Mouse (Mus musculus) heart, embryonic 12.5 days (tissue): Measurements from ENCODE around the gene Rbpms2. TPM values are rescaled to one million over a fixed set of nuclear protein-coding genes. Genes with fewer than 3 reads are reported as not detected.
"Not testable (repeated sequence)": the region's sequence is repeated elsewhere in the genome, so short reads cannot be mapped to it uniquely, and the experiment has no call there.

ENCODE experiments used
- ATAC-seq: fragments of 200-750 bp; cut with Nextera tagmentation; 2 replicates; pipeline ENCODE4 v1.8.0; 2017; ENCODE audit warnings: moderate TSS enrichment, moderate library complexity; ENCODE audit not compliant: insufficient number of reproducible peaks, low FRiP score
- H3K27ac ChIP-seq: fragments of 300-500 bp; sonication (generic); 2 replicates; pipeline ENCODE4 v1.5.1; 2016; ENCODE audit warnings: mild to moderate bottlenecking, moderate library complexity; ENCODE audit not compliant: poor library complexity, severe bottlenecking
- H3K27me3 ChIP-seq: fragments of 300-500 bp; sonication (generic); replicated peaks from 2 replicates; pipeline ENCODE4 v1.6.1; 2016; ENCODE audit warnings: mild to moderate bottlenecking, moderate library complexity
- H3K36me3 ChIP-seq: fragments of 300-500 bp; sonication (generic); 2 replicates; pipeline ENCODE4 v1.6.1; 2016; ENCODE audit warnings: mild to moderate bottlenecking, moderate library complexity
- H3K4me1 ChIP-seq: fragments of 300-500 bp; sonication (generic); replicated peaks from 2 replicates; pipeline ENCODE4 v1.6.1; 2016; ENCODE audit warnings: mild to moderate bottlenecking
- H3K4me2 ChIP-seq: fragments of 300-500 bp; sonication (generic); 2 replicates; pipeline ENCODE4 v1.6.1; 2016; ENCODE audit warnings: mild to moderate bottlenecking, moderate library complexity
- H3K4me3 ChIP-seq: fragments of 300-500 bp; sonication (generic); 2 replicates; pipeline ENCODE4 v1.5.1; 2016; ENCODE audit warnings: mild to moderate bottlenecking
- H3K9ac ChIP-seq: fragments of 300-500 bp; sonication (generic); 2 replicates; pipeline ENCODE4 v1.6.1; 2016; ENCODE audit warnings: mild to moderate bottlenecking, moderate library complexity
- H3K9me3 ChIP-seq: fragments of 300-500 bp; sonication (generic); replicated peaks from 2 replicates; pipeline ENCODE4 v1.6.1; 2016; ENCODE audit warnings: mild to moderate bottlenecking, moderate library complexity
- WGBS: fragments of 180-500 bp; shearing (Covaris S2); methylation state at CpG from one replicate; pipeline ENCODE4 v1.1.7; 2016; 5-methylcytosine and 5-hydroxymethylcytosine counted together
- polyA plus RNA-seq: library from polyadenylated mRNA; unstranded; fragments of >200 nt; fragmentation: Nextera tagmentation; extraction: Ambion mirVana; gene quantifications from 2 replicates; pipeline ENCODE4 v1.2.1, GENCODE M21; 2016

The Rbpms2 gene
- polyA plus RNA-seq, 1 experiment from 2014 or later: 132 TPM

DNA sequence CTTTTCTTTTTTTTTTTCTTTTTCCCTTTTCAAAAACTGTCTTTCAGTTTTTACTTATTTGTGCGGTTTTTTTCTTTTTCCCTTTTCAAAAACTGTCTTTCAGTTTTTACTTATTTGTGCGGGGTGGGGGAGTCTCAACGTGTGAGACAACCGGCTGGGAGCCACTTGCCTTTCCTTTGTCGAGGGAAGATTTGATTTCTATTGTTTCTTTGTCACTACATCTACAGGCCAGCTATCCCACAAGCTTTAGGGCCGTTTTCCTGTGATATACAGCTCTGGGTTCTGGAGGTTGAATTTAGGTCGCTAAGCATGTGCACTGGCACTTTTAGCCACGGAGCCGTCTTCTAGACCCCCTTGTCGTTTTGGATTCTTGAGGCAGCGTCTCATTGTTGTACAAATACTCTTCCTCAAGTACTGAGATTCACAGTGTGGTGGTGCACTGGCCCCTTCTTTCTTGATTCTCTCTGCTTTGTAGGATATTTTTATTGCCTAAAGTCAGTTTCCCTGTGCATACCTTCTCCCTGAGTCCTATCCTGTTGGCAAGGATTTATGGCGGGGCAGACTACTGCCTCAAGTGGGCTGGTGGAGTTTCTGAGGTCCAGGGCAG, 12.1 kb downstream of the Rbpms2 start:
- peak overlapping the region; percentile 26; the same call in 1 of the 2 replicates for H3K9ac ChIP-seq
- ATAC-seq: no peak
- H3K27me3 ChIP-seq: no peaks in the 10 kb centered on the region
- peak overlapping the region; percentile 63 for H3K27ac ChIP-seq
- 15% methylated on average over 12 of the region's 12 CpGs for WGBS
- H3K4me1 ChIP-seq: peaks cover 78% of the 10 kb centered on the region
- no peaks in the 10 kb centered on the region for H3K36me3 ChIP-seq
- peak overlapping the region; percentile 54 for H3K4me2 ChIP-seq
- H3K9me3 ChIP-seq: no peaks in the 10 kb centered on the region
- H3K4me3 ChIP-seq: no peak overlapping the region

DNA sequence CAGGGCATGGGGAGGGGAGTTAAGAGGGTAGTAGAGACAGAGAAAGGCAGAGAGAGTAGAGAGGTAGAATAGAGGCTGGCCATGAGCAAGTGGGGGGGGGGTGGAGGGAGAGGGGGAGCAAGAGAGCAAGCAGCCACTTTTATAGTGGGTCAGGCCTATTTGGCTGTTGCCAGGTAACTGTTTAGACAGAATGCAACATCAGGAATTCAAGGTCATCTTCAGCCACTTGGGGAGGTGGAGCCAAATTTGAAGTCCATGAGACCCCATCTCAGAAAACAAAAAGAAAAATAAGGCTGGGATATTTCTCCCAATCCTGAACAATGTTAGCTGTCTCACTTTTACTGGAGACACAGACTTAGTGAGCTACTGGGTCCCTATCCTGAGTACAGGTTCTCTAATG, 13.1 kb downstream of the Rbpms2 start:
- no peak for ATAC-seq
- Histone ChIP-seq H3K4me3 (no peak overlapping the region), H3K27ac (0 out of 2 replicates have a peak overlapping the region, but pooled peaks have one; percentile 45), H3K4me2 (no peak overlapping the region), H3K9me3 (no peaks in the 10 kb centered on the region), H3K4me1 (peaks cover 82% of the 10 kb centered on the region), H3K9ac (no peak overlapping the region), H3K36me3 (no peaks in the 10 kb centered on the region), H3K27me3 (no peaks in the 10 kb centered on the region)

DNA sequence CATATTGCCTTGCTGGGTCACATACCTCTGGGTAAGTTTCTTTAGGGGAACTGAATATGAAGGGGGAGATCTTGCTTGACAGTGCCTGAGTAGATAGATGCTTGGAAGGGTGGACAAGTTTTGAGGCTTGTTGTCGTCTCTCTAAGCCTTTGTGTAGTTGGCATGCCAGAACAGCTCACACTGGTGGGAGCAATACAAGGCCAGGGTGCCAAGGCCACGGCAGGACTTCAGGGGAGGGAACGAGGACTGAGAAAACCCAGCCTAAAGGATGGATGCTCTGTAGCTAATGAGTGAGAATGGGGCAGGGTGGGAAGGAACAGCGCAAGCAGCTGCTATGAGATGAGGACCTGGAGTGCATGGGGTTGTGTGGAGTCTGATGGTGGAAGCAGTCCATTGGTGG, 15.5 kb downstream of the Rbpms2 start:
- peak overlapping the region; percentile 95 for H3K27ac ChIP-seq
- H3K9ac ChIP-seq: peak overlapping the region; percentile 26; the same call in 1 of the 2 replicates
- 0 out of 2 replicates have a peak overlapping the region, but pooled peaks have one; percentile 2 for H3K4me2 ChIP-seq
- no peak for ATAC-seq
- H3K36me3 ChIP-seq: no peaks in the 10 kb centered on the region
- peaks cover 81% of the 10 kb centered on the region for H3K4me1 ChIP-seq
- WGBS: 72% methylated on average over 4 of the region's 4 CpGs
- H3K9me3 ChIP-seq: no peaks in the 10 kb centered on the region
- no peaks in the 10 kb centered on the region for H3K27me3 ChIP-seq
- no peak overlapping the region for H3K4me3 ChIP-seq

DNA sequence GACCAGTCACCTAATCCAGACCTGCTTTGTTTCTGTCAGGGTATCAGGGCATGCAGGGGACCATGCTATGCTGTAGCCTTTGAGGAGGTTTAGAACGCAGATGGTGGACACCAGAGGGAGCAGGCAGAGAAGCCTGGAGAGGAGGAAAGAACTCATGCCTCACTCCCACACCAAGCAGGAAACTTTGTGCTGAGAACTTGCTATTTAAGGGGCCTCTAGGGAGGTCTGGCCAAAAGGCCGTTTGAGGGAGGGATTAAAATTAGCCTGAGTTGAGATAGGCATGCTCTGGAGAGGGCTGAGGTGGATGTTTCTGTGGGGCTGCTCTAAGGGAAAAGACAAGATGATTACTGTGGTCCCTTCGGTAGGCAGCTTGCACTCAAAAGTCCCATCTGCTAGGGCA, 16.5 kb downstream of the Rbpms2 start:
- no peak overlapping the region for H3K4me3 ChIP-seq
- peak overlapping the region; percentile 95 for H3K27ac ChIP-seq
- H3K9me3 ChIP-seq: no peaks in the 10 kb centered on the region
- H3K27me3 ChIP-seq: no peaks in the 10 kb centered on the region
- H3K4me2 ChIP-seq: peak overlapping the region; percentile 51
- WGBS: 7% methylated on average over 3 of the region's 3 CpGs
- no peaks in the 10 kb centered on the region for H3K36me3 ChIP-seq
- peaks cover 81% of the 10 kb centered on the region for H3K4me1 ChIP-seq
- H3K9ac ChIP-seq: peak overlapping the region; percentile 35
- peak; percentile 48 for ATAC-seq

DNA sequence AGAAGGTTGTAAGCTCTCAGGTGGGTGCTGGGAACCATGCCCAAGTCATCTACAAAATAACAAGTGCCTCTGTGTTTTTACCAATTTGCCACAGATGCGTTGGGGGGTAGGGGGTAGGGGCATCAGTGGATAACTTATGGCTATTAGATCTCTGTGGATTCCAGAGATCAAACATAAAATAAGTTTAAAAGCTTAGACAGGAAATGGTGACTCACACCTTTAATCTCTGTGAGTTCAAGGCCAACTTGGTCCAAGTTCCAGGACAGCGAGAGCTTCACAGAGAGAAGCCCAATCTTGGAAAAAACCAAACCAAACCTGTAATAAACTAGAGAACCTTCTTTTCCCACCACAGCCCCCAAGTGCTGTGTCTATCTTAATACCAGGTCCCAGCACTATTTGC, 17.3 kb downstream of the Rbpms2 start:
- Histone ChIP-seq H3K4me3 (no peak overlapping the region), H3K4me1 (peaks cover 77% of the 10 kb centered on the region), H3K27ac (peak overlapping the region; percentile 95; the same call in 1 of the 2 replicates), H3K27me3 (no peaks in the 10 kb centered on the region), H3K9me3 (no peaks in the 10 kb centered on the region), H3K4me2 (no peak overlapping the region), H3K9ac (no peak overlapping the region), H3K36me3 (no peaks in the 10 kb centered on the region)
- ATAC-seq: no peak
- 87% methylated on average over 2 of the region's 2 CpGs for WGBS

DNA sequence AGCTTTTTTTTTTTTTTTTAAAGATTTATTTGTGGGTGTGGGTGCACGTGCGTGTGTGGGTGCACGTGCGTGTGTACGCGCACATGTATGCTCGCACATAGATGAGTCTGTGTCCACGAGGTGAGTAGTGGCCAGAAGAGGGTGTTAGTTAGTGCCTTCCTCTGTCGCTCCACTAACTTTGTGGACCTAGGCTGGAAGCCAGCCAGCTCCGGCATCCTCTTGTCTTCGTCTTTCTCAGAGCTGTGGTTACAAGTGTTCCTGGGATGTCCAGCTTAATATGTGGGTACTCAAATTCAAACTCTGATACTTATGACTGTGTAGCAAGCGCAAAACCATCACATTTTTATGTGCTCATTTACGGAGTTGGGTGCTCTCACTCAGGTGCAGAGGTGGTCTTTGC, 19.3 kb downstream of the Rbpms2 start:
- Histone ChIP-seq H3K9ac (no peak overlapping the region), H3K27me3 (no peaks in the 10 kb centered on the region), H3K36me3 (no peaks in the 10 kb centered on the region), H3K4me3 (no peak overlapping the region), H3K4me1 (peaks cover 66% of the 10 kb centered on the region), H3K9me3 (no peaks in the 10 kb centered on the region), H3K27ac (peak overlapping the region; percentile 35; the same call in 1 of the 2 replicates), H3K4me2 (no peak overlapping the region)
- 80% methylated on average over 13 of the region's 13 CpGs for whole genome bisulfite sequencing
- no peak for ATAC-seq

DNA sequence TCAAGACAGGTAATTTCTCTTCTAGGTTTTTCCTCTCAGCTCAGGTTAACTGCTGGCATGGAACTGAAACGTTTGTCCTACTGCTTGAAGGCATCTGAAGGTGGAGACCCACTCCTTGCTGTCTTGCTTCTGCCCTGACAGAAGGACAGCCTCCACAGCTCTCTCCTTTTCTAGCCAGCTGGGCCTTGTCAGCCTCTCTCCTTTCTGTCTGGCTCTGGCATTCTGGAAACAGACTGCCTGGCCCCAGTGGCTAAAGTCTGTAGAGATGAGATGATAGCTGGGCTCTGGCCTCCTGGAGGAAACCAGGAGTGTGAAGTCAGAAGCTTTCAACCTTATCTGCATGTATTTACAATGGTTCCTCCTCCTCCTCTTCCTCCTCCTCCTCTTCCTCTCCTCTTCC, 20.5 kb downstream of the Rbpms2 start:
- Histone ChIP-seq H3K4me3 (no peak overlapping the region), H3K27ac (peak overlapping the region; percentile 81)
- WGBS: 12% methylated on average over 1 of the region's 1 CpGs

DNA sequence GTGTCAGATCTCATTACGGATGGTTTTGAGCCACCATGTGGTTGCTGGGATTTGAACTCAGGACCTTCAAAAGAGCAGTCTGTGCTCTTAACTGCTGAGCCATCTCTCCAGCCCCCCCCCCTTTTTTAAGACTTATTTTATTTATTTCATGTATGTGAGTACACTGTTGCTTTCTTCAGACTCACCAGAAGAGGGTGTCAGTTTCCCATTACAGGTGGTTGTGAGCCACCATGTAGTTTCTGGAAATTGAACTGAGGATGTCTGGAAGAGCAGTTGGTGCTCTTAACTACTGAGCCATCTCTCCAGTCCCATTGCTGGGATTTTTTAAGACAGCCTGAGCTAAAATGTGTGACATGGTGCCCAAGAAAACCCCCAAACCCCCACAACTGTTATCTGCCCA, 22.5 kb downstream of the Rbpms2 start:
- not testable (repeated sequence) for ATAC-seq

More for the DNA sequence above, 20.5 kb downstream of the Rbpms2 start:
- peaks cover 64% of the 10 kb centered on the region for H3K4me1 ChIP-seq
- no peaks in the 10 kb centered on the region for H3K27me3 ChIP-seq
- H3K9ac ChIP-seq: peak overlapping the region; percentile 57; the same call in 1 of the 2 replicates
- H3K36me3 ChIP-seq: no peaks in the 10 kb centered on the region
- ATAC-seq: 0 out of 2 replicates have a peak, but pooled peaks have one; percentile 19
- H3K4me2 ChIP-seq: peak overlapping the region; percentile 20; the same call in 1 of the 2 replicates
- no peaks in the 10 kb centered on the region for H3K9me3 ChIP-seq

DNA sequence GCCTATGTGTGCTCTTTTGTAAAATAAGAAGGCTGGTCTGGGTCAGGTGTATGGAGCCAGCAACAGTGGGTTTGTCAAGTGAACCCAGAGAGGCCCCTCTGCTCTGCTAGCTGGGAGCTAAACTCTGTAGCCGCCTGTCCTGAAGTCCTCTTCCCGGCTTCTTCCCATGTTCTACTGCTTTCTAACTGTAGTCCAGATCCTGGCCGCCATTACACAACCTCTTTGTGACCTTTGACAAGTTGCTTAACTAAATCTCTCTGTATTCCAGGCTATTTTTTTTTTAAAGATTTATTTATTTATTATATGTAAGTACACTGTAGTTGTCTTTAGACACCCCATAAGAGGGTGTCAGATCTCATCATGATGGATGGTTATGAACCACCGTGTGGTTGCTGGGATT, 24.3 kb downstream of the Rbpms2 start:
- 88% methylated on average over 4 of the region's 4 CpGs for whole genome bisulfite sequencing
- Histone ChIP-seq H3K9ac (no peak overlapping the region), H3K4me1 (peaks cover 37% of the 10 kb centered on the region), H3K4me2 (no peak overlapping the region), H3K4me3 (no peak overlapping the region), H3K36me3 (0 out of 2 replicates have a peak, but pooled peaks cover 4% of the 10 kb centered on the region), H3K9me3 (no peaks in the 10 kb centered on the region), H3K27me3 (no peaks in the 10 kb centered on the region), H3K27ac (no peak overlapping the region)
- no peak for ATAC-seq

More for the DNA sequence above, 22.5 kb downstream of the Rbpms2 start:
- not testable (repeated sequence) for H3K9me3 ChIP-seq, H3K4me2 ChIP-seq, H3K27ac ChIP-seq, H3K27me3 ChIP-seq, H3K9ac ChIP-seq, H3K36me3 ChIP-seq, H3K4me3 ChIP-seq
- 79% methylated on average over 1 of the region's 1 CpGs for WGBS
- H3K4me1 ChIP-seq: peaks cover 51% of the 10 kb centered on the region

DNA sequence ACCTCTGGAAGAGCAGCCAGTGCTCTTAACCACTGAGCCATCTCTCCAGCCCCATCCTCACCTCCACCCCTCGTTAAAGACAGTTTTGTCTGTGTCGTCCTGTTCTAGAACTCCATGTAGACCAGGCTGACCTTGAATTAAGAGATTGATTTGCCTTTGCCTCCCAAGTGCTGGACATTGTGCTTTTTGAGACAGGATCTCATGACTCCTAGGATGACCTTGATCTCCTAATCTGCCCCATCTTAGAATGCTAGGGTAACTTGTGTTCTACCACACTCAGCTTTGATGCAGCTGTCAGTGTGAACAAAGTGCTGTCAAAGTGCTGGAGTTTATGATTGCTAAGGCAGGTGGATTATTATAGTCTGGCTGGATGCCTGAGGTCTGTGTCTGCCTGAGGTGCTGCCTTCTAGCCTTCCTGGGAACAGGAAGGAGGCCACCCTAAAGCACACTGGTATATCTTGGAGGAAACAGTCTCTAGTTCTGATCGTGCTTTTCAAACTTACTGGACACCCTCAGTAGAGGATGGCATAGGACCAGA, 25.3 kb downstream of the Rbpms2 start:
- ATAC-seq: no peak
- no peak overlapping the region for H3K27ac ChIP-seq
- 64% methylated on average over 3 of the region's 3 CpGs for WGBS
- H3K27me3 ChIP-seq: no peaks in the 10 kb centered on the region
- 0 out of 2 replicates have a peak overlapping the region, but pooled peaks have one; percentile 9 for H3K9ac ChIP-seq
- H3K4me3 ChIP-seq: no peak overlapping the region
- no peaks in the 10 kb centered on the region for H3K9me3 ChIP-seq
- no peak overlapping the region for H3K4me2 ChIP-seq
- H3K4me1 ChIP-seq: peaks cover 28% of the 10 kb centered on the region
- peaks cover 13% of the 10 kb centered on the region; the same call in 1 of the 2 replicates for H3K36me3 ChIP-seq

DNA sequence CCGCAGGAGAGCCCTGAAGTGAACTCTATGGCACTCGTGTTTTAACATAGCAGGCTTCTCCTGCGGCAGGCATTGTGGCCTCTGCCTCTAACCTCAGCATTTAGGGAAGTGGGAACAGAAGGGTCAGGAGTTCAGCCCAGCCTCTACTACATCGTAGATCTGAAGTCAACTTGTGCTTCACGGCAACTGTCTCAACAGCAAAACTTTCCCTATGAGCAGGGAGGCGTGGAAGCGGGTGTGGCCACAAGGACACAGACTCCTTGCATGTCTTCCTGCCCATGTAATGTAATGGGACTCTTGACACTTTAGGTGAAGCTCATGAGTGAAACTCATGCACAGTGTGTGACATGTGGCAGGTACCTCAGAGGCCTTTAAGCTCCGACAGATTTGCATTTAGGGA, 26.1 kb downstream of the Rbpms2 start:
- H3K27me3 ChIP-seq: no peaks in the 10 kb centered on the region
- ATAC-seq: no peak
- H3K4me2 ChIP-seq: no peak overlapping the region
- 75% methylated on average over 8 of the region's 8 CpGs for WGBS
- H3K9me3 ChIP-seq: no peaks in the 10 kb centered on the region
- H3K36me3 ChIP-seq: peaks cover 14% of the 10 kb centered on the region; the same call in 1 of the 2 replicates
- H3K27ac ChIP-seq: no peak overlapping the region
- H3K4me1 ChIP-seq: peaks cover 21% of the 10 kb centered on the region
- H3K4me3 ChIP-seq: no peak overlapping the region
- H3K9ac ChIP-seq: no peak overlapping the region
